Mouse (Mus musculus): ENCODE results near the gene Hist1h4m. TPM values are rescaled to one million over a fixed set of nuclear protein-coding genes. Genes with fewer than 3 reads are reported as not detected.

Gene Hist1h4m
- total RNA-seq, 2 experiments from 2014 or later: 150 to 154 TPM

Small RNA genes lying within 50 kb of the gene (microRNA-seq; reads per million reads assigned to microRNA genes)
- gene Gm19658 (0 reads per million in 2 experiments), gene Gm44346 (0 reads per million in 2 experiments), gene Gm44466 (0 reads per million in 2 experiments)

Other genes with a start within 250 kb of the Hist1h4m start
- gene Olfr1364, start 230.0 kb upstream of the Hist1h4m start, total RNA-seq (2021): not detected
- not detected for gene Olfr1362, start 197.7 kb upstream of the Hist1h4m start, total RNA-seq (2021)
- gene Olfr11, start 169.2 kb upstream of the Hist1h4m start, total RNA-seq (2021): not detected
- not detected for gene Olfr1361, start 148.4 kb upstream of the Hist1h4m start, total RNA-seq (2021)
- not detected for gene Olfr1360, start 134.3 kb upstream of the Hist1h4m start, total RNA-seq (2021)
- gene Olfr1359, start 113.6 kb upstream of the Hist1h4m start, total RNA-seq (2021): not detected
- gene Hist1h2bl, start 95.6 kb upstream of the Hist1h4m start, total RNA-seq (2021): 10 to 100 TPM; 79.9 to 84.7 TPM
- 10 to 100 TPM; 70.5 to 87.6 TPM for gene Hist1h2ai, start 95.3 kb upstream of the Hist1h4m start, total RNA-seq (2021)
- 100 to 1,000 TPM; 108 to 117 TPM for gene Hist1h3h, start 94.1 kb upstream of the Hist1h4m start, total RNA-seq (2021)
- gene Hist1h2bm, start 89.7 kb upstream of the Hist1h4m start, total RNA-seq (2021): 10 to 100 TPM; 20.2 to 23.0 TPM
- 10 to 100 TPM; 15.5 to 16.2 TPM for gene Hist1h4j, start 76.7 kb upstream of the Hist1h4m start, total RNA-seq (2021)
- 100 to 1,000 TPM; 174 TPM for gene Hist1h4k, start 61.2 kb upstream of the Hist1h4m start, total RNA-seq (2021)
- gene Hist1h2ak, start 57.9 kb upstream of the Hist1h4m start, total RNA-seq (2021): 10 to 100 TPM; 29.4 to 33.4 TPM
- gene Hist1h2bn, start 57.6 kb upstream of the Hist1h4m start, total RNA-seq (2021): 10 to 100 TPM; 39.6 to 49.3 TPM
- gene Hist1h1b, start 31.1 kb upstream of the Hist1h4m start, total RNA-seq (2021): 10 to 100 TPM; 49.0 to 49.9 TPM
- 10 to 100 TPM; 87.1 to 98.9 TPM for gene Hist1h3i, start 28.4 kb upstream of the Hist1h4m start, total RNA-seq (2021)
- gene Hist1h2an, start 24.5 kb upstream of the Hist1h4m start, total RNA-seq (2021): 10 to 100 TPM in 1 of 2 experiments, 1 to 10 TPM in 1; 7.8 to 10.7 TPM
- gene Hist1h2bp, start 24.3 kb upstream of the Hist1h4m start, total RNA-seq (2021): 10 to 100 TPM; 32.1 to 32.8 TPM
- gene Hist1h2bq, start 1.5 kb upstream of the Hist1h4m start, total RNA-seq (2021): 10 to 100 TPM; 58.2 to 75.5 TPM
- 10 to 100 TPM; 67.5 to 87.1 TPM for gene Hist1h2ao, start 1.3 kb upstream of the Hist1h4m start, total RNA-seq (2021)
- 10 to 100 TPM; 26.8 to 27.2 TPM for gene Hist1h4n, start 20.4 kb downstream of the Hist1h4m start, total RNA-seq (2021)
- 10 to 100 TPM; 29.4 to 69.3 TPM for gene Hist1h2ap, start 21.8 kb downstream of the Hist1h4m start, total RNA-seq (2021)
- gene Hist1h2br, start 22.0 kb downstream of the Hist1h4m start, total RNA-seq (2021): 10 to 100 TPM; 57.8 to 74.3 TPM
- gene Zfp184, start 133.3 kb downstream of the Hist1h4m start, total RNA-seq (2021): under 1 TPM; 0.33 to 0.38 TPM
- not detected for gene Pom121l2, start 169.4 kb downstream of the Hist1h4m start, total RNA-seq (2021)
- gene Prss16, start 198.0 kb downstream of the Hist1h4m start, total RNA-seq (2021): not detected
- gene Hist1h2ah, start 223.8 kb downstream of the Hist1h4m start, total RNA-seq (2021): 10 to 100 TPM; 45.8 to 69.2 TPM
- 10 to 100 TPM; 80.3 to 90.2 TPM for gene Hist1h2bk, start 224.1 kb downstream of the Hist1h4m start, total RNA-seq (2021)
- 10 to 100 TPM; 46.4 to 49.7 TPM for gene Hist1h4i, start 229.6 kb downstream of the Hist1h4m start, total RNA-seq (2021)
- 10 to 100 TPM; 40.6 to 42.0 TPM for gene Hist1h2ag, start 231.2 kb downstream of the Hist1h4m start, total RNA-seq (2021)
- gene Hist1h2bj, start 231.5 kb downstream of the Hist1h4m start, total RNA-seq (2021): 10 to 100 TPM; 41.8 to 44.7 TPM

Measured in gastrocnemius, postnatal 14 days (tissue).